In the genomic region with DNA sequence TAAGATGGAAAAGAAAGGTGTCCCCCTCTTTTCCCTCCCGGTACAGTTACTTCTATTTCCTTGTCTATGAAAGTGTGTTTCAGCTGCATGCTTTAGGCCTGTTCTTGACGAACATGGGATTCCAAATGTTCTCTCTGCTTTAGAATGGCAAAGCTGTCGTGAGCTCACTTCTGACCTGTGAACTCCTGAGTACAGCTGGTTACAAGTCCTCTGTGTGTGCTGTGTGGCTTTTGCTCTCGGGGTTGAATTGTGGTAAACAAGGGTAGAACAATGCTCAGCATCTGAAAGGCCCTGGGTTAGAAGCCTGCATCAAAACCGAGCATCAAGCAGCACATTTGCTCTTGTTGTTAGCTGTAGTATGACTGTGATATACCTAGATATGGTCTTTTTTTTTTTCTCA, we compare ENCODE assay signal across 17 mouse cellular contexts. TPM values are rescaled to one million over a fixed set of nuclear protein-coding genes. Genes with fewer than 3 reads are reported as not detected.
A peak's percentile ranks its signal among the peaks of the same experiment; 100 is the strongest.
DNase-seq lines count a peak whose midpoint lies in the region; ATAC-seq and TF ChIP-seq lines count a peak whose summit lies in the region.
"Had no signal": no experiment of that assay in that cellular context is flagged by ENCODE, and none has a peak within 500 bp of the region (broad histone marks: within the 10 kb centered on the region; RNA-seq: fewer than 3 reads in every experiment).

No protein-coding gene starts in this region.

- H3K36me3 ChIP-seq in heart, embryonic 15.5 days = no peaks in the 10 kb centered on the region
- H3K36me3 ChIP-seq in lung, embryonic 14.5 days (ENCODE audit: insufficient read depth) = no peaks in the 10 kb centered on the region
- H3K36me3 ChIP-seq in liver, embryonic 13.5 days = no peaks in the 10 kb centered on the region
- no peaks in the 10 kb centered on the region for H3K36me3 ChIP-seq in forebrain, postnatal 0 days (ENCODE audit: insufficient read depth)
- H3K36me3 ChIP-seq: hindbrain, embryonic 12.5 days; intestine, embryonic 15.5 days had no signal

- H3K4me3 ChIP-seq in heart, embryonic 15.5 days = no peak overlapping the region
- H3K4me3 ChIP-seq in lung, embryonic 14.5 days (ENCODE audit: low read depth, low read length) = no peak overlapping the region
- H3K4me3 ChIP-seq in brown adipose tissue, adult 24 weeks (ENCODE audit: insufficient read depth, low read depth, low read length) = no peak overlapping the region
- H3K4me3 ChIP-seq in liver, embryonic 13.5 days (replicated peaks) = no peak overlapping the region
- H3K4me3 ChIP-seq in forebrain, postnatal 0 days (ENCODE audit: low read depth, low read length) = no peak overlapping the region
- H3K4me3 ChIP-seq: hindbrain, embryonic 12.5 days; intestine, embryonic 15.5 days had no signal

- H3K4me2 ChIP-seq in heart, embryonic 15.5 days = no peak overlapping the region
- no peak overlapping the region for H3K4me2 ChIP-seq in lung, embryonic 14.5 days
- H3K4me2 ChIP-seq in liver, embryonic 13.5 days = no peak overlapping the region
- H3K4me2 ChIP-seq in forebrain, postnatal 0 days (ENCODE audit: low read depth) = no peak overlapping the region
- H3K4me2 ChIP-seq: hindbrain, embryonic 12.5 days; intestine, embryonic 15.5 days had no signal

- no peak overlapping the region for H3K9ac ChIP-seq in heart, embryonic 15.5 days
- H3K9ac ChIP-seq in lung, embryonic 14.5 days = no peak overlapping the region
- no peak overlapping the region for H3K9ac ChIP-seq in liver, embryonic 13.5 days
- no peak overlapping the region for H3K9ac ChIP-seq in forebrain, postnatal 0 days
- H3K9ac ChIP-seq: intestine, embryonic 15.5 days had no signal

- H3K9me3 ChIP-seq in heart, embryonic 15.5 days (replicated peaks) = no peaks in the 10 kb centered on the region
- H3K9me3 ChIP-seq in lung, embryonic 14.5 days (ENCODE audit: low read depth, low read length) = no peaks in the 10 kb centered on the region
- no peaks in the 10 kb centered on the region for H3K9me3 ChIP-seq in liver, embryonic 13.5 days (replicated peaks)
- no peaks in the 10 kb centered on the region for H3K9me3 ChIP-seq in forebrain, postnatal 0 days (ENCODE audit: low read length)
- H3K9me3 ChIP-seq: hindbrain, embryonic 12.5 days; intestine, embryonic 15.5 days had no signal

- H3K27ac ChIP-seq in heart, embryonic 15.5 days = peak overlapping the region; percentile 90
- H3K27ac ChIP-seq in lung, embryonic 14.5 days (ENCODE audit: low read depth) = peak overlapping the region; percentile 69; the same call in 1 of the 2 replicates
- peak overlapping the region; percentile 82 for H3K27ac ChIP-seq in brown adipose tissue, adult 24 weeks (replicated peaks; ENCODE audit: low read depth, low read length)
- peak overlapping the region; percentile 35 for H3K27ac ChIP-seq in liver, embryonic 13.5 days
- H3K27ac ChIP-seq in forebrain, postnatal 0 days (ENCODE audit: low read depth, low read length) = no peak overlapping the region
- H3K27ac ChIP-seq: hindbrain, embryonic 12.5 days; intestine, embryonic 15.5 days; macrophage had no signal

- peaks cover 12% of the 10 kb centered on the region for H3K4me1 ChIP-seq in heart, embryonic 15.5 days (replicated peaks)
- H3K4me1 ChIP-seq in lung, embryonic 14.5 days (ENCODE audit: insufficient read depth) = no peaks in the 10 kb centered on the region
- H3K4me1 ChIP-seq in brown adipose tissue, adult 24 weeks (ENCODE audit: control insufficient read depth, insufficient read depth, insufficient read length, low read length) = no peaks in the 10 kb centered on the region
- H3K4me1 ChIP-seq in liver, embryonic 13.5 days (replicated peaks) = peaks cover 12% of the 10 kb centered on the region; the same call in 1 of the 2 replicates
- H3K4me1 ChIP-seq in forebrain, postnatal 0 days (ENCODE audit: insufficient read depth) = no peaks in the 10 kb centered on the region
- H3K4me1 ChIP-seq: hindbrain, embryonic 12.5 days had no signal

- 55% methylated on average over 5 of the region's 5 CpGs for WGBS in heart, embryonic 15.5 days
- 59% methylated on average over 5 of the region's 5 CpGs for WGBS in lung, embryonic 14.5 days
- WGBS in liver, embryonic 13.5 days (ENCODE audit: insufficient replicate concordance) = 53% methylated on average over 5 of the region's 5 CpGs
- 56% methylated on average over 5 of the region's 5 CpGs for WGBS in forebrain, postnatal 0 days

- H3K27me3 ChIP-seq in heart, embryonic 15.5 days = no peaks in the 10 kb centered on the region
- H3K27me3 ChIP-seq in lung, embryonic 14.5 days (ENCODE audit: insufficient read depth, low read length) = no peaks in the 10 kb centered on the region
- H3K27me3 ChIP-seq in liver, embryonic 13.5 days = no peaks in the 10 kb centered on the region
- no peaks in the 10 kb centered on the region for H3K27me3 ChIP-seq in forebrain, postnatal 0 days (ENCODE audit: insufficient read depth, low read length)
- H3K27me3 ChIP-seq: hindbrain, embryonic 12.5 days; intestine, embryonic 15.5 days had no signal

- TF ChIP-seq CTCF in lung, embryonic 14.5 days (IDR thresholded peaks at IDR 0.05; ENCODE audit: low read depth) = no peak
- no peak for TF ChIP-seq CTCF in forebrain, postnatal 0 days (IDR thresholded peaks at IDR 0.05; ENCODE audit: low read depth)

- no peak for ATAC-seq in heart, embryonic 15.5 days (replicated peaks; ENCODE audit: insufficient number of reproducible peaks, insufficient read depth, low FRiP score, low read depth)
- ATAC-seq in lung, embryonic 14.5 days (ENCODE audit: insufficient read depth) = no peak
- ATAC-seq in liver, embryonic 13.5 days (ENCODE audit: low read depth) = no peak
- no peak for ATAC-seq in forebrain, postnatal 0 days
- ATAC-seq: CD4-positive, CD25-positive, alpha-beta regulatory T cell, adult 4 months had no signal

- no peak for DNase-seq in heart, adult 18-20 months
- DNase-seq in lung, embryonic 14.5 days = no peak
- DNase-seq in lung, postnatal 25 days (ENCODE audit: low spot score) = no peak
- DNase-seq in liver, embryonic 13.5 days = no peak
- DNase-seq in ovary, postnatal 36 days (ENCODE audit: low spot score) = no peak
- no peak for DNase-seq in forebrain, postnatal 0 days
- DNase-seq: adrenal gland, postnatal 36 days; cerebellum, postnatal 25 days; gastrocnemius, postnatal 10 days; midbrain, embryonic 14.5 days; thymus, postnatal 4 days had no signal

RNA-seq across cellular contexts. Expression of a gene that starts 6.3 kb away (rescaled TPM):
- 14.8 and 19.8 TPM in 2 replicates for polyA plus RNA-seq in heart, embryonic 15.5 days (2015; fragmentation: Nextera tagmentation; extraction: Ambion mirVana)
- total RNA-seq in heart, adult 18-20 months (2021) = 1 to 10 TPM; 4.9 to 5.8 TPM
- 59.2 and 60.2 TPM in 2 replicates for polyA plus RNA-seq in lung, embryonic 14.5 days (2014; fragmentation: Nextera tagmentation; extraction: Ambion mirVana)
- polyA plus RNA-seq in brown adipose tissue, adult 24 weeks (2012; ENCODE audit: insufficient read depth, insufficient read length, missing spikeins) = 11.0 and 15.9 TPM in 2 replicates
- 14.9 and 16.9 TPM in 2 replicates for polyA plus RNA-seq in liver, embryonic 13.5 days (2015; fragmentation: Nextera tagmentation; extraction: Ambion mirVana)
- 23.5 and 26.9 TPM in 2 replicates for total RNA-seq in forebrain, postnatal 0 days (2014; rRNA removed)
- 36.6 and 46.4 TPM in 2 replicates for polyA plus RNA-seq in forebrain, postnatal 0 days (2015; fragmentation: Nextera tagmentation; extraction: Ambion mirVana)

RNA-seq across cellular contexts. Expression of a gene that starts 14.6 kb away (rescaled TPM):
- 15.4 and 21.8 TPM in 2 replicates for polyA plus RNA-seq in heart, embryonic 15.5 days (2015; fragmentation: Nextera tagmentation; extraction: Ambion mirVana)
- 10 to 100 TPM; 12.3 to 14.2 TPM for total RNA-seq in heart, adult 18-20 months (2021)
- polyA plus RNA-seq in lung, embryonic 14.5 days (2014; fragmentation: Nextera tagmentation; extraction: Ambion mirVana) = 18.0 and 19.2 TPM in 2 replicates
- 7.2 TPM in 2 replicates for polyA plus RNA-seq in brown adipose tissue, adult 24 weeks (2012; ENCODE audit: insufficient read depth, insufficient read length, missing spikeins)
- polyA plus RNA-seq in liver, embryonic 13.5 days (2015; fragmentation: Nextera tagmentation; extraction: Ambion mirVana) = 10.6 and 12.4 TPM in 2 replicates
- total RNA-seq in forebrain, postnatal 0 days (2014; rRNA removed) = 21.4 and 24.9 TPM in 2 replicates
- 18.9 and 22.0 TPM in 2 replicates for polyA plus RNA-seq in forebrain, postnatal 0 days (2015; fragmentation: Nextera tagmentation; extraction: Ambion mirVana)

RNA-seq across cellular contexts. Expression of a gene that starts 14.8 kb away (rescaled TPM):
- 21.4 and 26.2 TPM in 2 replicates for polyA plus RNA-seq in heart, embryonic 15.5 days (2015; fragmentation: Nextera tagmentation; extraction: Ambion mirVana)
- total RNA-seq in heart, adult 18-20 months (2021) = 1 to 10 TPM; 1.4 to 2.1 TPM
- 42.2 and 44.8 TPM in 2 replicates for polyA plus RNA-seq in lung, embryonic 14.5 days (2014; fragmentation: Nextera tagmentation; extraction: Ambion mirVana)
- 5.0 and 6.6 TPM in 2 replicates for polyA plus RNA-seq in brown adipose tissue, adult 24 weeks (2012; ENCODE audit: insufficient read depth, insufficient read length, missing spikeins)
- polyA plus RNA-seq in liver, embryonic 13.5 days (2015; fragmentation: Nextera tagmentation; extraction: Ambion mirVana) = 14.9 and 16.3 TPM in 2 replicates
- total RNA-seq in forebrain, postnatal 0 days (2014; rRNA removed) = 16.6 and 21.2 TPM in 2 replicates
- 28.3 and 31.7 TPM in 2 replicates for polyA plus RNA-seq in forebrain, postnatal 0 days (2015; fragmentation: Nextera tagmentation; extraction: Ambion mirVana)

RNA-seq across cellular contexts. Expression of a gene that starts 36.4 kb away (rescaled TPM):
- 45.2 and 49.4 TPM in 2 replicates for polyA plus RNA-seq in heart, embryonic 15.5 days (2015; fragmentation: Nextera tagmentation; extraction: Ambion mirVana)
- total RNA-seq in heart, adult 18-20 months (2021) = 10 to 100 TPM; 79.4 to 82.7 TPM
- 59.4 and 62.6 TPM in 2 replicates for polyA plus RNA-seq in lung, embryonic 14.5 days (2014; fragmentation: Nextera tagmentation; extraction: Ambion mirVana)
- 57.1 and 65.5 TPM in 2 replicates for polyA plus RNA-seq in brown adipose tissue, adult 24 weeks (2012; ENCODE audit: insufficient read depth, insufficient read length, missing spikeins)
- 33.7 and 36.2 TPM in 2 replicates for polyA plus RNA-seq in liver, embryonic 13.5 days (2015; fragmentation: Nextera tagmentation; extraction: Ambion mirVana)
- total RNA-seq in forebrain, postnatal 0 days (2014; rRNA removed) = 51.1 and 62.9 TPM in 2 replicates
- polyA plus RNA-seq in forebrain, postnatal 0 days (2015; fragmentation: Nextera tagmentation; extraction: Ambion mirVana) = 53.6 and 59.5 TPM in 2 replicates

RNA-seq across cellular contexts. Expression of a gene that starts 37.3 kb away (rescaled TPM):
- 23.4 and 30.4 TPM in 2 replicates for polyA plus RNA-seq in heart, embryonic 15.5 days (2015; fragmentation: Nextera tagmentation; extraction: Ambion mirVana)
- total RNA-seq in heart, adult 18-20 months (2021) = 10 to 100 TPM; 20.6 to 24.4 TPM
- polyA plus RNA-seq in lung, embryonic 14.5 days (2014; fragmentation: Nextera tagmentation; extraction: Ambion mirVana) = 58.9 and 60.3 TPM in 2 replicates
- polyA plus RNA-seq in brown adipose tissue, adult 24 weeks (2012; ENCODE audit: insufficient read depth, insufficient read length, missing spikeins) = 18.5 and 18.6 TPM in 2 replicates
- 9.7 and 13.5 TPM in 2 replicates for polyA plus RNA-seq in liver, embryonic 13.5 days (2015; fragmentation: Nextera tagmentation; extraction: Ambion mirVana)
- total RNA-seq in forebrain, postnatal 0 days (2014; rRNA removed) = 62.6 and 74.9 TPM in 2 replicates
- polyA plus RNA-seq in forebrain, postnatal 0 days (2015; fragmentation: Nextera tagmentation; extraction: Ambion mirVana) = 37.6 and 41.9 TPM in 2 replicates
